In the genomic region with DNA sequence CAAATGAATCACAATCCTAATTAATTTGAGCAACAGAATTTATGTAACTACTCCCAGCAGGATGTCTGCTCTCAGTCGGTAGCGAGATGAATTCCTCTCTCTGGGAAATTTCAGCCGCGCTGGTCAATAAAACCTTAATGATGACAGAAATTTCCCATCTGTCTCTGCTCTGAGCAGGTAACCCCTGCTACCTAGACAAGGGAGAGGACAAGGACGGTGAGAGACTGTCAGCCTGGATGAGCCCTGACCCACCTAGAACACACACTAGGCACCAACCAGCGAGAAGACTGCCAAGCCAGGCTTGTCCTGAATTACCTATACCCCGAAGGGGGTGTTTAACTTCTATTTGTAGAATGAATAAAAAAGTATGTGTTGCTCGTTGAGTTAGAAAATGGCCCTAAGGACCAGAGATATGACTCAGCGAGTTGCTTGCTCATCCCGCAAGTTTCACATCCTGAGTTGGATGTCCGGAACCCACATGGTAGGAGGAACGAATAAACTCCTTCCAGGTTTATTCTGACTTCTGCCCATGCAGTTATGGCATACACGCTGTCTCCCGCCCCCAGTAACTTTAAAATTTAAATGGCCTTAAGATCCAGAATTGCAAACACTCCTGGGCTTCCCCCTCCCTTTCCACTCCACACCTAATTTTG, we compare ENCODE assay signal across 8 mouse cellular contexts.
A peak's percentile ranks its signal among the peaks of the same experiment; 100 is the strongest.
DNase-seq lines count a peak whose midpoint lies in the region; ATAC-seq and TF ChIP-seq lines count a peak whose summit lies in the region.

No protein-coding gene starts in this region.

- peak overlapping the region; percentile 95 for H3K4me2 ChIP-seq in heart, embryonic 14.5 days (ENCODE audit: low read length)
- H3K4me2 ChIP-seq in hindbrain, embryonic 12.5 days (replicated peaks): peak overlapping the region; percentile 78
- H3K4me2 ChIP-seq in midbrain, embryonic 13.5 days (replicated peaks): peak overlapping the region; percentile 73

- H3K9ac ChIP-seq in heart, embryonic 14.5 days (ENCODE audit: low read length): peak overlapping the region; percentile 78
- peak overlapping the region; percentile 68 for H3K9ac ChIP-seq in hindbrain, embryonic 12.5 days
- H3K9ac ChIP-seq in midbrain, embryonic 13.5 days (replicated peaks): peak overlapping the region; percentile 62

- WGBS in heart, embryonic 14.5 days: 44% methylated on average over 14 of the region's 14 CpGs
- 49% methylated on average over 14 of the region's 14 CpGs for WGBS in hindbrain, embryonic 12.5 days
- 49% methylated on average over 14 of the region's 14 CpGs for WGBS in midbrain, embryonic 13.5 days

- no peaks in the 10 kb centered on the region for H3K36me3 ChIP-seq in heart, embryonic 14.5 days (ENCODE audit: control insufficient read depth, insufficient read depth, low read length)
- H3K36me3 ChIP-seq in hindbrain, embryonic 12.5 days: no peaks in the 10 kb centered on the region
- no peaks in the 10 kb centered on the region for H3K36me3 ChIP-seq in midbrain, embryonic 13.5 days

- H3K4me3 ChIP-seq in heart, embryonic 14.5 days (ENCODE audit: control insufficient read depth in 1 of 2, insufficient read depth in 1 of 2, low read depth in 1 of 2, low read length in 2 of 2): peak overlapping the region; percentile 56 to 59
- peak overlapping the region; percentile 47 for H3K4me3 ChIP-seq in cortical plate, adult 2 months (ENCODE audit: insufficient read depth, low read length)
- peak overlapping the region; percentile 43 for H3K4me3 ChIP-seq in hindbrain, embryonic 12.5 days
- H3K4me3 ChIP-seq in midbrain, embryonic 13.5 days (replicated peaks): peak overlapping the region; percentile 47

- H3K9me3 ChIP-seq in heart, embryonic 14.5 days (ENCODE audit: control insufficient read depth, low read length): no peaks in the 10 kb centered on the region
- no peaks in the 10 kb centered on the region for H3K9me3 ChIP-seq in hindbrain, embryonic 12.5 days (replicated peaks)
- H3K9me3 ChIP-seq in midbrain, embryonic 13.5 days: no peaks in the 10 kb centered on the region

- no peak for TF ChIP-seq CTCF in cortical plate, adult 2 months (IDR thresholded peaks at IDR 0.05; ENCODE audit: extremely low read depth, insufficient read depth, low read length)

- 0 out of 4 replicates have a peak overlapping the region, but pooled peaks of 1 of the 2 experiments have one; percentile 30 for H3K27ac ChIP-seq in heart, embryonic 14.5 days (replicated peaks in 1 of 2; ENCODE audit: control insufficient read depth in 1 of 2, insufficient read depth in 1 of 2, low read depth in 2 of 2, low read length in 2 of 2)
- H3K27ac ChIP-seq in cortical plate, adult 2 months (ENCODE audit: insufficient read depth, low read length): peak overlapping the region; percentile 91
- H3K27ac ChIP-seq in hindbrain, embryonic 12.5 days: peak overlapping the region; percentile 75
- peak overlapping the region; percentile 84 for H3K27ac ChIP-seq in midbrain, embryonic 13.5 days

- no peaks in the 10 kb centered on the region for H3K27me3 ChIP-seq in heart, embryonic 14.5 days (ENCODE audit: control insufficient read depth, insufficient read depth, low read length)
- no peaks in the 10 kb centered on the region for H3K27me3 ChIP-seq in hindbrain, embryonic 12.5 days
- no peaks in the 10 kb centered on the region for H3K27me3 ChIP-seq in midbrain, embryonic 13.5 days

- no peak for TF ChIP-seq POLR2A in cortical plate, adult 2 months (IDR thresholded peaks at IDR 0.05; ENCODE audit: extremely low read depth, insufficient read depth, low read length)

- DNase-seq in heart, adult 8-10 months (ENCODE audit: low spot score): no peak
- DNase-seq in spleen, postnatal 14 days (ENCODE audit: low spot score in 2 of 2): no peak
- DNase-seq in layer of hippocampus, adult 8-10 months (ENCODE audit: low spot score in 2 of 2): no peak
- DNase-seq in cerebellum, postnatal 4 days (ENCODE audit: low spot score in 2 of 2): no peak

- no peak for ATAC-seq in heart, embryonic 14.5 days (ENCODE audit: insufficient number of reproducible peaks, insufficient read depth, low FRiP score, low read depth)
- ATAC-seq in hindbrain, embryonic 12.5 days (ENCODE audit: low FRiP score): peak; percentile 59; the same call in 1 of the 2 replicates
- ATAC-seq in midbrain, embryonic 13.5 days: peak; percentile 72

- H3K4me1 ChIP-seq in heart, embryonic 14.5 days (ENCODE audit: control insufficient read depth in 2 of 2, insufficient read depth in 2 of 2, low read length in 2 of 2): peaks cover 5 to 12% of the 10 kb centered on the region in 2 experiments; a peak in 2 of 4 replicates
- H3K4me1 ChIP-seq in cortical plate, adult 2 months (ENCODE audit: control insufficient read depth, insufficient read depth, low read length): peaks cover 5% of the 10 kb centered on the region
- H3K4me1 ChIP-seq in hindbrain, embryonic 12.5 days: peaks cover 27% of the 10 kb centered on the region
- H3K4me1 ChIP-seq in midbrain, embryonic 13.5 days (replicated peaks): peaks cover 31% of the 10 kb centered on the region
